8 mouse cellular contexts compared by ENCODE assay signal in genomic region chr9:124423552-124424291, GRCm38 (mm10). TPM values are rescaled to one million over a fixed set of nuclear protein-coding genes. Genes with fewer than 3 reads are reported as not detected.
DNase-seq lines count a peak whose midpoint lies in the region; ATAC-seq lines count a peak whose summit lies in the region.

No protein-coding gene starts in this region.

- DNase-seq in gastrocnemius, postnatal 10 days: peak; percentile 98
- DNase-seq in induced T-regulatory cell, adult 2 months (ENCODE audit: low read depth): peak; percentile 99
- peak; percentile 97 to 98 for DNase-seq in left cerebral cortex, adult 9 months (ENCODE audit: low spot score in 2 of 2)
- DNase-seq in right cerebral cortex, postnatal 25 days: peak; percentile 98
- peak; percentile 98 to 99 for DNase-seq in urinary bladder, postnatal 4 days (ENCODE audit: low spot score in 2 of 2)

- ATAC-seq in activated CD4-positive, CD25-positive, alpha-beta regulatory T cell, adult 4 months: peak; percentile 60
- ATAC-seq in common myeloid progenitor, adult 5-6 weeks (replicated peaks; ENCODE audit: low read depth, poor library complexity, severe bottlenecking): peak; percentile 33
- peak; percentile 30 for ATAC-seq in megakaryocyte progenitor cell, adult 5-6 weeks (replicated peaks; ENCODE audit: poor library complexity)

RNA-seq across cellular contexts. Expression of gene Ppp2r3d, which starts 53.0 kb away (rescaled TPM):
- 10 to 100 TPM; 11.5 to 12.8 TPM for polyA plus RNA-seq in activated CD4-positive, CD25-positive, alpha-beta regulatory T cell, adult 4 months (2017; shearing (Covaris generic))
- total RNA-seq in common myeloid progenitor, adult 5-6 weeks (2017): 11.1 and 23.5 TPM in 2 replicates
- total RNA-seq in gastrocnemius, postnatal 10 days (2021): 10 to 100 TPM; 90.6 to 95.7 TPM
- 21.9 and 26.2 TPM in 2 replicates for total RNA-seq in megakaryocyte progenitor cell, adult 5-6 weeks (2015)
- 11.1 and 18.2 TPM in 2 replicates for total RNA-seq in megakaryocyte progenitor cell, adult 5-6 weeks (2017)

Comparison
In these comparisons a context has a peak if more than half of its experiments do, and no peak if none do; other contexts are left out.
1. Peak in every context shown above with its lines: DNase-seq and ATAC-seq.